Mouse (Mus musculus) natural killer cell, adult 2 months (primary cell): ENCODE data around the gene Tysnd1.

ENCODE experiments used
- DNase-seq, 2 experiments: peaks; one replicate each; pipeline ENCODE4 v3.0.0; 2022; ENCODE audit warnings: low spot score in 2 of 2

Tysnd1 gene

GRCm38 (mm10) chr10:61689405-61689804, 5.9 kb upstream of the Tysnd1 start:
- no peak for DNase-seq

GRCm38 (mm10) chr10:61693563-61693962, 1.8 kb upstream of the Tysnd1 start:
- no peak for DNase-seq

GRCm38 (mm10) chr10:61695703-61696559, 617 bp downstream of the Tysnd1 start:
- no peak for DNase-seq

GRCm38 (mm10) chr10:61696560-61696823, 1.2 kb downstream of the Tysnd1 start:
- no peak for DNase-seq

GRCm38 (mm10) chr10:61697028-61697427, 1.7 kb downstream of the Tysnd1 start:
- no peak for DNase-seq

GRCm38 (mm10) chr10:61704663-61705062, 9.3 kb downstream of the Tysnd1 start:
- no peak for DNase-seq

- no peak for DNase-seq
These were observed 11.4 kb downstream of the Tysnd1 start for GRCm38 (mm10) chr10:61706412-61707375.

GRCm38 (mm10) chr10:61713601-61714000, 18.3 kb downstream of the Tysnd1 start:
- no peak for DNase-seq

GRCm38 (mm10) chr10:61714146-61714545, 18.8 kb downstream of the Tysnd1 start:
- DNase-seq: no peak

- peak; percentile 35 to 42 for DNase-seq
These were observed 19.6 kb downstream of the Tysnd1 start, which contains the start of gene Aifm2 for GRCm38 (mm10) chr10:61714771-61715461. TSS of gene Aifm2 (plus strand) at chr10:61715263.

GRCm38 (mm10) chr10:61715462-61715837, 20.1 kb downstream of the Tysnd1 start:
- DNase-seq: no peak

- no peak for DNase-seq
These were observed 20.9 kb downstream of the Tysnd1 start for GRCm38 (mm10) chr10:61715996-61716864.

GRCm38 (mm10) chr10:61717406-61718296, 22.3 kb downstream of the Tysnd1 start:
- no peak for DNase-seq

GRCm38 (mm10) chr10:61720331-61720730, 25.0 kb downstream of the Tysnd1 start:
- no peak for DNase-seq

GRCm38 (mm10) chr10:61722215-61722614, 26.9 kb downstream of the Tysnd1 start:
- no peak for DNase-seq

GRCm38 (mm10) chr10:61723271-61723670, 28.0 kb downstream of the Tysnd1 start:
- no peak for DNase-seq

GRCm38 (mm10) chr10:61729181-61729580, 33.9 kb downstream of the Tysnd1 start:
- DNase-seq: no peak

- DNase-seq: no peak
These were observed 34.9 kb downstream of the Tysnd1 start for GRCm38 (mm10) chr10:61730171-61730570.

GRCm38 (mm10) chr10:61734377-61734776, 39.1 kb downstream of the Tysnd1 start:
- peak in 1 of 2 experiments; percentile 17 for DNase-seq

GRCm38 (mm10) chr10:61736671-61737078, 41.4 kb downstream of the Tysnd1 start:
- DNase-seq: no peak
